Mouse (Mus musculus) limb, embryonic 15.5 days (tissue): ENCODE results near the gene Plekhs1. TPM values are rescaled to one million over a fixed set of nuclear protein-coding genes. Genes with fewer than 3 reads are reported as not detected.

Experiments
- ATAC-seq: fragments of 200-750 bp; cut with Nextera tagmentation; 2 replicates; pipeline ENCODE4 v1.8.0; 2017; ENCODE audit warnings: low read depth, moderate TSS enrichment; ENCODE audit not compliant: insufficient number of reproducible peaks, low FRiP score, low TSS enrichment
- H3K27ac ChIP-seq: fragments of 300-500 bp; sonication (generic); 2 replicates; pipeline ENCODE4 v1.5.1; 2015; ENCODE audit warnings: moderate library complexity, mild to moderate bottlenecking, inconsistent platforms
- H3K27me3 ChIP-seq: fragments of 300-500 bp; sonication (generic); 2 replicates; pipeline ENCODE4 v1.6.1; 2015; ENCODE audit warnings: inconsistent platforms
- H3K36me3 ChIP-seq: fragments of 300-500 bp; sonication (generic); 2 replicates; pipeline ENCODE4 v1.6.1; 2015; ENCODE audit warnings: inconsistent platforms
- H3K4me1 ChIP-seq: fragments of 300-500 bp; sonication (generic); 2 replicates; pipeline ENCODE4 v1.6.1; 2015; ENCODE audit warnings: inconsistent platforms
- H3K4me2 ChIP-seq: fragments of 300-500 bp; sonication (generic); 2 replicates; pipeline ENCODE4 v1.6.1; 2015; ENCODE audit warnings: mild to moderate bottlenecking, inconsistent platforms
- H3K4me3 ChIP-seq: fragments of 300-500 bp; sonication (generic); 2 replicates; pipeline ENCODE4 v1.5.1; 2015; ENCODE audit warnings: mild to moderate bottlenecking, inconsistent platforms
- H3K9ac ChIP-seq: fragments of 300-500 bp; sonication (generic); 2 replicates; pipeline ENCODE4 v1.6.1; 2015; ENCODE audit warnings: inconsistent platforms
- H3K9me3 ChIP-seq: fragments of 300-500 bp; sonication (generic); 2 replicates; pipeline ENCODE4 v1.6.1; 2016; ENCODE audit warnings: inconsistent platforms
- WGBS: fragments of 180-500 bp; shearing (Covaris S2); methylation state at CpG from one replicate; pipeline ENCODE4 v1.1.7; 2015; 5-methylcytosine and 5-hydroxymethylcytosine counted together
- polyA plus RNA-seq: library from polyadenylated mRNA; unstranded; fragments of >200 nt; fragmentation: Nextera tagmentation; extraction: Ambion mirVana; gene quantifications from 2 replicates; pipeline ENCODE4 v1.2.1, GENCODE M21; 2015

Plekhs1 gene
- polyA plus RNA-seq, 1 experiment from 2014 or later = not detected

DNA sequence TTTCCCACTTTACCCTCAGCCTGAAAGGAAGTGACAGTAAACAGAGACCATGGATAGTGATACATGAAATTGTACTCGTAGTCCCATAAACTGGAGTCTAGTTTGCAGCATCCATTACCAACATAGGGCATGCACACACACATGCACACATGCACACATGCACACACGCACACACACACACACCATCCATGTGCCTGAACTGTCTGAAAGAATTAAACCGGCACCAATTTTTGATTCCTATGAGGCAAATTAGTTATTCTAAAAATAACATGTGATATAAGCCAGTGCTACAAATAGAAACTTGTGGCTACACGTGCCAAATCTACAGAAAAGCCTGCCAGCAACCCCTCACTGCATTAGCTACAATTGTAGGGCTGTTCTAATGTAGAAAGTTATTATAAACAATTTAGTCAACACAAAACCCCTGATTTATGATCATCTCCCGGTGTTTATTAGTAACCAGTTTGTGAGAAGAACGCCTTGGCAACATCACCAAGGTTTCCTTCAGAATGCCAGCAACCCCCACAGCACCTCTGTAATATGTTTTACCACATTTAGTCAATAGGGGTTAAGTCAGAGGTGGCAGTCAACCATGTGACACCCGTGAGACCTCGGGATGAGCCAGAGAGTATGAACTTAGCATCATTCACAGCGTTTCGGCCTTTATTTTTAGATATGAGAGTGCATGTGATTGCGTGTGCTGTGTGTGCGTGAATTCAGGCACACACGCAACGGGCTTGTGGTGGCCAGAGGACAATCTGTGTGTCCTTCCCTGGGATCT is 72.0 kb downstream of the Plekhs1 start:
- no peak for ATAC-seq
- Histone ChIP-seq H3K4me3 (no peak overlapping the region), H3K27ac (no peak overlapping the region), H3K36me3 (peaks cover 22% of the 10 kb centered on the region), H3K4me1 (no peaks in the 10 kb centered on the region), H3K27me3 (no peaks in the 10 kb centered on the region), H3K4me2 (no peak overlapping the region), H3K9ac (no peak overlapping the region), H3K9me3 (no peaks in the 10 kb centered on the region)
- WGBS = 84% methylated on average over 14 of the region's 14 CpGs

DNA sequence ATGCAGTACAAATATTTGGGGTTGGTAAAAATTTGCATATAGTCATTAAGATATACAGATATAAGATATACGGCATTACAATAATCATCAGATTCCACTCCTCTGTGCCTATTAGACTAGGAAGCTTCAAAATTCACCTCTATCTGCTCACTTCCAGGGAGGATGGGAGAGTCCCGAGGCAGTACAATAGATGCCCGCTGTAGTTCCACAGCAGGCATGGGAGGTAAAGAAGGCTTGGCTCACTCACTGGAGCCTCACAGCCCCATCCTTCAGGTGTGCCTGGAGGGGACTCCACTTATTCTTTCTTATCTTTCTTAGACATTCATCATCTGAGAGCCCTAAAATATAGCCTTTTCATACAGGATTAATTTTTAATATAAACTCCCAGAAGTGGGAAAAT is 72.9 kb downstream of the Plekhs1 start:
- Histone ChIP-seq H3K4me1 (no peaks in the 10 kb centered on the region), H3K27ac (no peak overlapping the region), H3K9me3 (no peaks in the 10 kb centered on the region), H3K4me2 (no peak overlapping the region), H3K27me3 (no peaks in the 10 kb centered on the region), H3K9ac (no peak overlapping the region), H3K36me3 (peaks cover 22% of the 10 kb centered on the region), H3K4me3 (no peak overlapping the region)
- ATAC-seq = no peak
- 81% methylated on average over 3 of the region's 3 CpGs for WGBS

DNA sequence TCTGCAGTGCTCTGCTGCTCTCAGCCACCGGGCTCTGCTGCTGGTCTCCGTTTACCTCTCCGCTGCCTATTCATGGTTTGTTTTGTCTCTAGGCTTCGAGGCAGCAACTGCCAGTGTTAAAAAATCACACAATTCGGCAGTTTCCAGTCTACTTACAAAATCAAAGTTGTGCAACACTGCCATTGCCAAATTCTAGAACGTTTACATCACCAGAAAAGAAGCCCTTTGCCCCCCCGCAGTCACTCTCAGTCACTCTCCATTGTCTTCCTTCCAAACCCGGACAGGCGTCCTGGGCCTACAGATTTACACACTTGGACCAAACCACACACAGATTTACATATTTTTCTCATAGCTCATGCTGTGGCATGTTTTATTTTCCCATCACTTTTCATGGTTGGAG is 73.6 kb downstream of the Plekhs1 start:
- WGBS = 80% methylated on average over 9 of the region's 9 CpGs
- no peak overlapping the region for H3K4me3 ChIP-seq
- no peaks in the 10 kb centered on the region for H3K27me3 ChIP-seq
- no peaks in the 10 kb centered on the region for H3K4me1 ChIP-seq
- no peak overlapping the region for H3K9ac ChIP-seq
- H3K36me3 ChIP-seq = peaks cover 23% of the 10 kb centered on the region
- H3K9me3 ChIP-seq = no peaks in the 10 kb centered on the region
- no peak overlapping the region for H3K27ac ChIP-seq
- no peak for ATAC-seq
- no peak overlapping the region for H3K4me2 ChIP-seq

DNA sequence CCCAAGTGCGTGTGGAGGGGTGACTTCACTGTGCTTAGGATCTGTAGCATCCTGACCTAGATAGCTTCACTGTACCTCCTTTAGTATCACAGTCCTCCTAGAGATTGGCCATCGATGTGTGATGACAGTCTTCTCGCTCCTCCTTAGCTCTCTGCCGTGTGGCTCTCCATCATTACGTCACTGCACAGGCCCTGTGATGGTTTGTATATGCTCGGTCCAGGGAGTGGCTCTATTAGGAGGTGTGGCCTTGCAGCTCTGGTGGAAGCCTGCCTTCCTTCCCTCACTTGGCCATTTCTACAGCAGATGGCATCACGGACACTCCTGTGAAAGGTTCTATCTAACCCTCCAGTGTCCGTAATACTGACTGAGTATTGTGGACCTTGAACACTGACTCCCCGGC is 74.3 kb downstream of the Plekhs1 start:
- Histone ChIP-seq H3K4me1 (no peaks in the 10 kb centered on the region), H3K4me3 (no peak overlapping the region), H3K27me3 (no peaks in the 10 kb centered on the region), H3K9ac (no peak overlapping the region), H3K9me3 (no peaks in the 10 kb centered on the region), H3K27ac (no peak overlapping the region), H3K36me3 (peaks cover 28% of the 10 kb centered on the region), H3K4me2 (no peak overlapping the region)
- ATAC-seq = no peak
- WGBS = 86% methylated on average over 9 of the region's 9 CpGs

Other genes with a start within 250 kb of the Plekhs1 start
- gene Habp2, start 174.5 kb upstream of the Plekhs1 start, polyA plus RNA-seq = 0.29 and 0.35 TPM in 2 replicates
- gene Nrap, start 71.6 kb upstream of the Plekhs1 start, polyA plus RNA-seq = 2.7 and 8.6 TPM in 2 replicates
- gene Casp7, start 64.5 kb upstream of the Plekhs1 start, polyA plus RNA-seq = 22.5 and 24.3 TPM in 2 replicates
- gene Dclre1a, start 86.6 kb downstream of the Plekhs1 start, polyA plus RNA-seq = 17.9 and 19.2 TPM in 2 replicates
- 12.5 and 14.1 TPM in 2 replicates for gene Nhlrc2, start 86.6 kb downstream of the Plekhs1 start, polyA plus RNA-seq